Mouse (Mus musculus) midbrain, embryonic 13.5 days (tissue): ENCODE data around the gene Smad3. TPM values are rescaled to one million over a fixed set of nuclear protein-coding genes. Genes with fewer than 3 reads are reported as not detected.

ENCODE experiments used
- ATAC-seq: fragments of 200-750 bp; cut with Nextera tagmentation; 2 replicates; pipeline ENCODE4 v1.8.0; 2017; ENCODE audit warnings: mild to moderate bottlenecking, moderate TSS enrichment, moderate library complexity
- H3K27ac ChIP-seq: fragments of 300-500 bp; sonication (generic); 2 replicates; pipeline ENCODE4 v1.5.1; 2015; ENCODE audit warnings: inconsistent platforms, mild to moderate bottlenecking, moderate library complexity
- H3K27me3 ChIP-seq: fragments of 300-500 bp; sonication (generic); 2 replicates; pipeline ENCODE4 v1.6.1; 2015; ENCODE audit warnings: mild to moderate bottlenecking, inconsistent platforms
- H3K36me3 ChIP-seq: fragments of 300-500 bp; sonication (generic); 2 replicates; pipeline ENCODE4 v1.6.1; 2015; ENCODE audit warnings: mild to moderate bottlenecking, inconsistent platforms
- H3K4me1 ChIP-seq: fragments of 300-500 bp; sonication (generic); replicated peaks from 2 replicates; pipeline ENCODE4 v1.6.1; 2015; ENCODE audit warnings: inconsistent platforms
- H3K4me2 ChIP-seq: fragments of 300-500 bp; sonication (generic); replicated peaks from 2 replicates; pipeline ENCODE4 v1.6.1; 2015; ENCODE audit warnings: moderate library complexity, mild to moderate bottlenecking, inconsistent platforms
- H3K4me3 ChIP-seq: fragments of 300-500 bp; sonication (generic); replicated peaks from 2 replicates; pipeline ENCODE4 v1.5.1; 2015; ENCODE audit warnings: mild to moderate bottlenecking, inconsistent platforms
- H3K9ac ChIP-seq: fragments of 300-500 bp; sonication (generic); replicated peaks from 2 replicates; pipeline ENCODE4 v1.6.1; 2015; ENCODE audit warnings: mild to moderate bottlenecking, inconsistent platforms
- H3K9me3 ChIP-seq: fragments of 300-500 bp; sonication (generic); 2 replicates; pipeline ENCODE4 v1.6.1; 2016; ENCODE audit warnings: mild to moderate bottlenecking, inconsistent platforms
- WGBS: fragments of 180-500 bp; shearing (Covaris S2); methylation state at CpG from one replicate; pipeline ENCODE4 v1.1.7; 2015; 5-methylcytosine and 5-hydroxymethylcytosine counted together
- polyA plus RNA-seq: library from polyadenylated mRNA; unstranded; fragments of >200 nt; fragmentation: Nextera tagmentation; extraction: Ambion mirVana; gene quantifications from 2 replicates; pipeline ENCODE4 v1.2.1, GENCODE M21; 2015

Smad3 gene
- polyA plus RNA-seq, 1 experiment from 2014 or later: 11.6 TPM

GRCm38 (mm10) chr9:63609246-63609645, 148.5 kb downstream of the Smad3 start:
- H3K4me2 ChIP-seq: no peak overlapping the region
- no peaks in the 10 kb centered on the region for H3K27me3 ChIP-seq
- H3K4me3 ChIP-seq: no peak overlapping the region
- H3K4me1 ChIP-seq: peaks cover 31% of the 10 kb centered on the region
- 59% methylated on average over 8 of the region's 8 CpGs for WGBS
- H3K9me3 ChIP-seq: no peaks in the 10 kb centered on the region
- no peak overlapping the region for H3K27ac ChIP-seq
- no peaks in the 10 kb centered on the region for H3K36me3 ChIP-seq
- no peak for ATAC-seq
- H3K9ac ChIP-seq: no peak overlapping the region

- Histone ChIP-seq H3K27me3 (no peaks in the 10 kb centered on the region), H3K9ac (no peak overlapping the region), H3K4me2 (no peak overlapping the region), H3K9me3 (no peaks in the 10 kb centered on the region), H3K27ac (no peak overlapping the region), H3K4me3 (no peak overlapping the region), H3K36me3 (no peaks in the 10 kb centered on the region), H3K4me1 (peaks cover 34% of the 10 kb centered on the region)
- no peak for ATAC-seq
- WGBS: 70% methylated on average over 6 of the region's 6 CpGs
Measured at GRCm38 (mm10) chr9:63608006-63608405, 149.8 kb downstream of the Smad3 start.

GRCm38 (mm10) chr9:63606594-63606993, 151.2 kb downstream of the Smad3 start:
- Histone ChIP-seq H3K4me2 (no peak overlapping the region), H3K9ac (no peak overlapping the region), H3K4me1 (peaks cover 30% of the 10 kb centered on the region), H3K27ac (no peak overlapping the region), H3K36me3 (no peaks in the 10 kb centered on the region), H3K27me3 (no peaks in the 10 kb centered on the region), H3K4me3 (no peak overlapping the region), H3K9me3 (no peaks in the 10 kb centered on the region)
- no peak for ATAC-seq
- WGBS: 77% methylated on average over 2 of the region's 2 CpGs

GRCm38 (mm10) chr9:63603849-63604248, 153.9 kb downstream of the Smad3 start:
- 0 out of 2 replicates have a peak overlapping the region, but pooled peaks have one; percentile 14 for H3K9ac ChIP-seq
- H3K27ac ChIP-seq: no peak overlapping the region
- H3K9me3 ChIP-seq: no peaks in the 10 kb centered on the region
- 66% methylated on average over 6 of the region's 6 CpGs for WGBS
- H3K27me3 ChIP-seq: no peaks in the 10 kb centered on the region
- peak overlapping the region; percentile 72 for H3K4me2 ChIP-seq
- no peak for ATAC-seq
- H3K4me3 ChIP-seq: peak overlapping the region; percentile 74; the same call in 1 of the 2 replicates
- H3K36me3 ChIP-seq: no peaks in the 10 kb centered on the region
- peaks cover 20% of the 10 kb centered on the region for H3K4me1 ChIP-seq

GRCm38 (mm10) chr9:63602043-63602939, 155.5 kb downstream of the Smad3 start, which contains the start of the genes Iqch and Aagab:
Gene Iqch (minus strand): TSS chr9:63602493.
Gene Aagab (plus strand): TSS chr9:63602660.
- Histone ChIP-seq H3K36me3 (no peaks in the 10 kb centered on the region), H3K9me3 (no peaks in the 10 kb centered on the region), H3K4me3 (peak within 1 kb of the TSS; percentile 74), H3K4me1 (peaks cover 15% of the 10 kb centered on the region), H3K27ac (peak within 1 kb of the TSS; percentile 85), H3K4me2 (peak within 1 kb of the TSS; percentile 72), H3K27me3 (no peaks in the 10 kb centered on the region), H3K9ac (peak within 1 kb of the TSS; percentile 80)
- peak; percentile 99 for ATAC-seq
- WGBS: 2% methylated on average over 60 of the region's 70 CpGs

Other genes with a start within 250 kb of the Smad3 start
- gene Iqch, start 155.5 kb downstream of the Smad3 start, polyA plus RNA-seq: 0.15 TPM in 1 of 2 replicates, not detected in the other
- 60.0 and 65.9 TPM in 2 replicates for gene Aagab, start 155.3 kb downstream of the Smad3 start, polyA plus RNA-seq